Mouse (Mus musculus) left cerebral cortex, postnatal 10 days (tissue): ENCODE results near the gene Il3. TPM values are rescaled to one million over a fixed set of nuclear protein-coding genes. Genes with fewer than 3 reads are reported as not detected.

Experiments used
- DNase-seq, 2 experiments: peaks; one replicate each; pipeline ENCODE4 v3.0.0; 2021 to 2022; ENCODE audit warnings: low spot score in 2 of 2, mixed read lengths in 1 of 2; ENCODE audit errors: extremely low spot score in 1 of 2
- intact Hi-C: fragments of 180-260 bp; cut with DNase I; formaldehyde crosslinking; loops from one replicate; pipeline ENCODE4 v1.15.1; 2025
- total RNA-seq, 2 experiments: library from RNA; stranded (reverse); gene quantifications; 2 replicates each; pipeline ENCODE4 v1.2.3; 2021

Il3 gene
- total RNA-seq, 2 experiments from 2014 or later: not detected

- no peak for DNase-seq
- intact Hi-C loops: no loop called here
Measured at GRCm38 (mm10) chr11:54293980-54294807, 27.1 kb upstream of the Il3 start.

GRCm38 (mm10) chr11:54292163-54292562, 25.1 kb upstream of the Il3 start:
- no peak for DNase-seq
- intact Hi-C loops: no loop called here

- DNase-seq: no peak
- intact Hi-C loops: no loop called here
Measured at GRCm38 (mm10) chr11:54287821-54288453, 20.9 kb upstream of the Il3 start.

- DNase-seq: no peak
Measured at GRCm38 (mm10) chr11:54271437-54271949, 4.4 kb upstream of the Il3 start.

GRCm38 (mm10) chr11:54269191-54269896, 2.3 kb upstream of the Il3 start:
- intact Hi-C loops: no loop called here
- DNase-seq: no peak

More at GRCm38 (mm10) chr11:54271437-54271949, 4.4 kb upstream of the Il3 start:
- intact Hi-C loops: no loop called here

- intact Hi-C loops: no loop called here
- DNase-seq: peak; percentile 16 to 56
Measured at GRCm38 (mm10) chr11:54264542-54264941, 2.5 kb downstream of the Il3 start.

- intact Hi-C loops: no loop called here
- DNase-seq: no peak
Measured at GRCm38 (mm10) chr11:54263405-54264031, 3.6 kb downstream of the Il3 start.

- DNase-seq: peak; percentile 31 to 67
Measured at GRCm38 (mm10) chr11:54256624-54257376, 10.3 kb downstream of the Il3 start.

GRCm38 (mm10) chr11:54254114-54254513, 13.0 kb downstream of the Il3 start:
- intact Hi-C loops: no loop called here

More at GRCm38 (mm10) chr11:54256624-54257376, 10.3 kb downstream of the Il3 start:
- intact Hi-C loops: loop anchor here (5.0 kb wide), 2 partner anchors 114 to 259 kb away; no protein-coding TSS in a partner anchor

GRCm38 (mm10) chr11:54250575-54250974, 16.5 kb downstream of the Il3 start:
- intact Hi-C loops: no loop called here

More at GRCm38 (mm10) chr11:54254114-54254513, 13.0 kb downstream of the Il3 start:
- no peak for DNase-seq

GRCm38 (mm10) chr11:54249748-54250147, 17.3 kb downstream of the Il3 start:
- DNase-seq: no peak
- intact Hi-C loops: no loop called here

More at GRCm38 (mm10) chr11:54250575-54250974, 16.5 kb downstream of the Il3 start:
- no peak for DNase-seq

GRCm38 (mm10) chr11:54248940-54249717, 17.9 kb downstream of the Il3 start, which contains the start of gene Csf2:
Gene Csf2, minus strand, starts transcription at chr11:54249667.
- intact Hi-C loops: no loop called here
- DNase-seq: no peak

- no peak for DNase-seq
- intact Hi-C loops: no loop called here
Measured at GRCm38 (mm10) chr11:54247251-54247950, 19.7 kb downstream of the Il3 start.

- DNase-seq: no peak
- intact Hi-C loops: no loop called here
Measured at GRCm38 (mm10) chr11:54244465-54244864, 22.6 kb downstream of the Il3 start.

GRCm38 (mm10) chr11:54242494-54242893, 24.6 kb downstream of the Il3 start:
- no peak for DNase-seq

GRCm38 (mm10) chr11:54236939-54237338, 30.1 kb downstream of the Il3 start:
- intact Hi-C loops: no loop called here
- peak in 1 of 2 experiments; percentile 48 for DNase-seq

More at GRCm38 (mm10) chr11:54242494-54242893, 24.6 kb downstream of the Il3 start:
- intact Hi-C loops: no loop called here

GRCm38 (mm10) chr11:54227478-54227877, 39.6 kb downstream of the Il3 start:
- no peak for DNase-seq
- intact Hi-C loops: no loop called here
